Mouse (Mus musculus) layer of hippocampus, postnatal 25 days (tissue): Measurements from ENCODE around the gene Vamp5. TPM values are rescaled to one million over a fixed set of nuclear protein-coding genes. Genes with fewer than 3 reads are reported as not detected.

Source experiments
- DNase-seq, 2 experiments: peaks; one replicate each; pipeline ENCODE4 v3.0.0; 2022; ENCODE audit warnings: mixed read lengths in 2 of 2, low spot score in 1 of 2; ENCODE audit errors: extremely low spot score in 1 of 2
- total RNA-seq, 2 experiments: library from RNA; stranded (reverse); gene quantifications; 2 replicates each; pipeline ENCODE4 v1.2.3; 2021

Vamp5 gene
- total RNA-seq = 1 to 10 TPM; 3.9 to 4.6 TPM

DNA sequence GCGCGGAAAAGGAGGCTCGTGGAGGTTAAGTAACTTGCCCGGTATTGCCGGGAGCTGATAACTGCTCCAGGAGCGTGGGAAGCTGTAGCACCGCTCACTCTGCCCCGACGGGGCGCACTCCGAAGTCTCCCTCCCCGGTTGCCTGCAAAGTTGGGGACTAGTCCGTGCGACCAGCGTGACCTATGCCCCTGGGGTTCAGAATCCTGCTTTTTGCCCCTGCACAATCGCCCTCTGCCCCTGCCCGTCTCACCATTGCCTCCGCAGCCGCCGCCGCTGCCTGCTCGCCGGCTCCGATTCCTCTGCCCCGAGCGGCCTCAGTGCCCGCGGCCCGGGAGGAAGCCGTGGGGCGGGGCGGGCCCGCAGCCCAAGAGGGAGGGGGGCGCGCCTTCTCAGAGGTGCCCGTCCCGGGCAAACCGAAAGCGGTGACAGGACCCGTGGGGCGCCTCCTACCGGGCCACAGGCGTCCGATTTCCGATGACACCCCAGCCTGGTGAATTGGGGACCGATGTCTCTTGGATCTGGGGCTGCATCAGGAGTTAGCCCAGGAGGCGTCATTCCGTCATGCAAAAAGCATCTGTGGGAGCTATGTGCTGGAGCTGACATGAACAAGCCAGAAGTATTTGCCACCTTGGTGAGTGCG, at the start of gene Vamp5:
Vamp5 (minus strand) TSS at position 338 of the 640 bp plus-strand sequence.
- DNase-seq = peak in 1 of 2 experiments; percentile 40

DNA sequence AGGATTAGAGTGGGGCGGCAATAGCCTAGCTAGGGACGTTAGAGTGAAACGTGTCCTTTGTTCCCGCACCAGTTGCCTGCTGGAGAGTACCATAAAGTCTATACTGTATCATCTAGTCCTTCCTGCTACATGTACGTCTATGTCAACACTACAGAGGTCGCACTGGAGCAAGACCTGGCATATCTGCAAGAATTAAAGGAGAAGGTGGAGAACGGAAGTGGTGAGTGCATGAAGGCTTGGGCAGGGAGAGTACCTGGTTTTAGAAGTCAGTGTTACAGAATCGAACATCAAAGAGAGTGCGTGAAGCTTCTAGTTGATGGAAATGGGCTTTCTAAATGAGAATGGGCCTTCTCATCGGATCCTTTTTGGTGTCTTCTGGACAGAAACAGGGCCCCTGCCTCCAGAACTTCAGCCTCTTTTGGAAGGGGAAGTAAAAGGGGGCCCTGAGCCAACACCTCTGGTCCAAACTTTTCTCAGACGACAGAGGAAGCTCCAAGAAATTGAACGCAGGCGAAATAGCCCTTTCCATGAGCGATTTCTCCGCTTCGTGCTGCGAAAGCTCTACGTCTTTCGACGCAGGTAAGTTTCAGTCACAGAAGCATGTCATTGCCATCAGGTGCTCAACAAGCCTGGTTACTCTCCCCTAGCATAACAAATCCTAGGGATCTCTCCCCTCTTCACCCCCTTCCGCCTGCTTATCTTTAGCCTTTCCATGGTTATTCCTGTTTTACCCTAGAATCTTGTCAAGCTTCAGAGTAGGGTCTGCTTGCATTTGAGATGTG, 49.0 kb upstream of the Vamp5 start:
- DNase-seq = no peak

DNA sequence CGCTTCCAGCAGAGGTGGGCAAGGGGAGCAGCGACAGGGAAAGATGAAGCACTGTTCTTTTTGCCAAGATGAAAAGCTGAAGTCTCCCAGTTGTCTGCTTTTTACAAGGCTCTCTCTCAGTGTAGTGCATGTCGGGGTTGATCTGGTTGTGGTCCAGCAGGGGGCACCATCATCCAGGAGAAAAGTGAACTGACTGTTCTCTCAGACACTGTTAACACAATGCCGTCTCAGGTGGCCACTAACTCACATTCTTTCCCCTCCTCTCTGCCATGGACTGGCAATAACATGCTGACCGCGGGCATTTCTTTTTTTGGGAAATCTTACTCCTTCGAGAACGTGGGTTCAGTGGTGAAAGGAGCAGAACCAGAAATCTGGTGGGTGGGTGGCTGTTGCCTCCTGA, 47.8 kb upstream of the Vamp5 start:
- DNase-seq = peak; percentile 45 to 87

DNA sequence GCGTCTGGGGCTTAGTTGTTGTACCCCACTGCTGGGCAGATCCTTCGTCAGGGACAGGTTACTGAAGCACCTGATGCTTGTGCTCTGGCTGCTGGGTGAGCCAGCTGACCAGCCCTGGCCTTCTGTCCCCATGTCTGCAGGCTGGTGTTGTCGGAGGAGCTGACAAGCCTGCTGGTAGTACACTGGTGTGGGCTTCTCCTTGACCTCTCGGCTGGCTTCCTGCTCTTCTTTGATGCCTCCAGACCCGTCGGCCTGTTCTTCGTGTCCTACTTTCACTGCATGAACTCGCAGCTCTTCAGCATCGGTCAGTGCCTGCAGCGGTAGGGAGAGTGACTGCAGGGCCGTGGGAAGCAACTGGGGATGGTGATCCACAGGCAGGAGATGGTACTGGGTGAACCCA, 45.4 kb upstream of the Vamp5 start:
- no peak for DNase-seq

DNA sequence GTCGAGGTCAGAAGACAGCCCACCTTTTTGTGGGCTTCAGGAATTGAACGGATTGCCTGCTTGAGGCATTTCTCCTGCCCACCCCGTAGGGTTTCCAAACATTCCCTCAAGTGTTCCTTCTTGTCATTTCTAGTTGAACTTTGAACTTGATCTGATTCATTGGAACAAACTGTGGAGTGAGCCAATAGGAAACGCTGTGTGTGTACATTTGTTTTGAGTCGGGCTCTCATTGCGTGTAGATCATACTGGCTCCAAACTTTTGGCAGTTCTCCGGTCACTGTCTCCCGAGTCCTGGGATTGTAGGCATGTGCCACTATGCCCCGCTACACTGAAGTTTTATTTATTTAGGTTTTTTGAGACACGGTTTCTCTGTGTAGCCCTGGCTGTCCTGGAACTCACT, 40.6 kb upstream of the Vamp5 start:
- DNase-seq = no peak

DNA sequence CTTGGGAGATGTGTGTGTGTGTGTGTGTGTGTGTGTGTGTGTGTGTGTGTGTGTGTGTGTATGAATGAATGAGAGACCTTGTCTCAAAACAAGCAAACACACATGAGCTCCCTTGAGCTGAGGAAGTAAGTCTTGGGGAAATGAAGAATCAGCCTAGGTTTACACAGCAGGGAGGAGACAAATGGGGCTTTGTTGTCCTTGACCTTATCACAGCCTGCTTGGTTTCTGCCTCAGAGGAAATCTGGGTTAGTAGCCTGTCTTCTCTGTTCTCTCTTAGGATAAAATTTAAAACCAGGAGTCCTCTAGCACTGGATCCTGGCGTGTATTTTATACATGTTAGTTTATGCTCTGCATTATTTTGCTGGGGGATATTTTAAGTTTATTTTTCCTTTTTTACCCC, 39.5 kb upstream of the Vamp5 start:
- DNase-seq = no peak

DNA sequence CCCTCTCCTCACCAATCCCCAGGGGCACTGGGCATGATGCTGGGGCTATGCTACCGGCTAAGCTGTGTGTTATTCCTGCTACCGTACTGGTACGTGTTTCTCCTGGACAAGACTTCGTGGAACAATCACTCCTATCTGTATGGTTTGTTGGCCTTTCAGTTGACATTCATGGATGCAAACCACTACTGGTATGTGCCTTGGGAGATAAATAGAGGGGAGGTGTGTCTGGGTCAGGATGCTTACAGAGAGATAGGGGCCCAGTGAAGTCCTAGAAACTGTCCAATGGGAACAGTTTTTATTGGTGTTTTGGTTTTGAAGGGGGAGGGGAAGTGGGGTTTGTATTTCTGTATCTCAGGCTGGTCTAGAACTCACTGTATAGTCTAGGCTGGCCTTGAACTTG, 38.0 kb upstream of the Vamp5 start:
- DNase-seq = no peak

DNA sequence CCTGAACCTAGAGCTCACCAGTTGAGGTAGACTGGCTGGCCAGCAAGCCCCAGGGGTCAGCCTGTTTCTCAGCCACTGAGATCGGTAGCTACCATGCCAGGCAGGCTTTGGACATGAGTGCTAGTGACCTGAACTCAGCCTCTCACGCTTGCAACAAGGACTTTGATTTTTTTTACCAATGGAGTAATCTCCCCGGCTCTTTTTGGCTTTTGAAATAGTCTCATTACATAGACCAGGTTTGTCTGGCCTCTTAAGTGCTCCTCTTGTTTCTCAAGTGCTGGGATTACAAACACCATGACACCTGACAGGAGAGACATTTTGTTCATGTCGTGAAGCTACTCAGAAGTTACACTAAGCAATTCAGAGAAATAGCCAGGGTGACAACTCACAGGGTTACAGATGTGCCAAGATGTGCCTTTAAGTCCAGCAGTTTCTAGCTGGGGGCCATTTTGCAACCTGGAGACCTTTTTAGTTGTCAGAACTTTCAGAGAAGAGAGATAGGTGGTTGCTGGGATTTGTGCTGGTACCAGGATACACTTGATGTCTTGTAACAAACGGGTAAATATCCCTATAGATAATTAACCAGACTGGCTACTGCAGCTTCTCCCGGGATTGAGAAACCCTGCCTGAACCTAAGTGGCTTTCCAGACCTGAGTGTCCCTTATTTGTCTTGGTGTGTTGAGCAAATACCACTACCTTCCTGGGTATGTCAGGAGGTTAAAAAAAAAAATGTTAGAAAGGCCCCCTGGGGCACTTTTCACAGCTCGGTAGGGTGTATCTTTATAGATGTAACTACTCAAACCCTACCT, 35.9 kb upstream of the Vamp5 start:
- no peak for DNase-seq

DNA sequence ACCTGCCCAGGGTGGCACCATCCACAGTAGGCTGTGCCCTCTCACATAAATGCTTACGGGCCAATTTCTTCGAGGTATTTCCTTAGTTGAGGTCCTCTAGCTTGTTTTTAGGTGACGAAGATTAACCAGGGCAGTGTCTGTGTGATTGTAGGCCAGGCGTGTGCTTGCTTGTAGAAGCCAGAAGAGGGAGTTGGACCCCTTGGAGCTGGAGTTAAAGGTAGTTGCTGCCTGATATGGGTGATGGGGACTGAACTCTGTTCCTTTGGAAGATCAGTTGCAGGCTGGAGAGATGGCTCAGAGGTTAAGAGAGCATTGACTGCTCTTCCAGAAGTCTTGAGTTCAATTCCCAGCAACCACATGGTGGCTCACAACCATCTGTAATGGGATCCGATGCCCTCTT, 34.9 kb upstream of the Vamp5 start:
- no peak for DNase-seq

DNA sequence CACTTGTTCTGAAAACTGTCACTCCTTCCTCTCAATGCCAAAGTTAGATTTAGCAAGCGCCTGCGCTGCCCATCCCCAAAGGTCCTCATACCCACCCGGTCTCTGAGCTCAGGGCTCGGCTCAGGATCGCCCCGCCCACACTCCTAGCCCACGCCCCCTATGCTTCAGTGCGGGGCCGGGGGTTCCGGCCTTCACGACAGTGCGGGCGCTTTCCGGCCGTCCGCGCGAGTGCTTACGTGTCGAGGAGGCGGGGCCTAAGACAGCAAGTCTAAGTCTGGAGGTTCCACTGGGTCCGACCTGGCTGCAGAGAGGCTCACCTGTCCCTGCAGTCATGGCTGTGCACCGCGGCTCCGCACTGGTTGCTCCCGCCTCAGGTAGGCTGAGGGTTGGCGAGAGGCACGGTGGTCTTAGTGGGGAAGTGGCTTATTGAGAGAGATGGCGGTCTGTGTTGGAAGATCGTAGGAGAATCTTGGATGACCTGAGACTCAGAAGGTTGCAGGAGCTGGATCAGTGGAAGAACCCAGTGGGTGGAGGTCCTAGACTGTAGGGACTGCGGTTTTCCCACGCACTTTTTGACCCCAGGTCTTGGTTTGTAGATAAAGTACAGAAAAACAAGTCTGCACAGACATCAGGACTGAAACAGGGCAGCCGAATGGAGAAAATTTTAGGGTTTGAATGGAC, 33.9 kb upstream of the Vamp5 start, which contains the start of gene Ggcx:
Ggcx (plus strand) TSS at position 233 of the 681 bp plus-strand sequence.
- peak; percentile 79 to 84 for DNase-seq

DNA sequence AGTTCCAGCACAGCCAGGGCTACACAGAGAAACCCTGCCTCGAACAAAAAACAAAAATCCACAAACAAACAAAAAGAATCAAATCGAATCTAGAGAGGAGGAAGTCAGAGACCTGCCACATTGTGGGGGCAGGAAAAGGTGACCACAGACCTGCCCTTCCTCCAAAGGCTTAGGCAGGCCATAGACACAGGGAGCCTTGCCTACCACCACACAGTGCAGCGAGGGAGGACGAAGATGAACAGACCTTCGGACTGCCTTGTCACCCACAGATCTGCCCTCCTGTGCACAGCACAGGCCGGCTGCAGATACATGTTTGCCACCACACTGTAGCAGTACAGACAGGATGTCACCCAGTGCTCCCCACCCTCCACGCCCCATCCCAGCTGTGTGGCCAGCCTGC, 30.2 kb upstream of the Vamp5 start:
- DNase-seq = no peak

DNA sequence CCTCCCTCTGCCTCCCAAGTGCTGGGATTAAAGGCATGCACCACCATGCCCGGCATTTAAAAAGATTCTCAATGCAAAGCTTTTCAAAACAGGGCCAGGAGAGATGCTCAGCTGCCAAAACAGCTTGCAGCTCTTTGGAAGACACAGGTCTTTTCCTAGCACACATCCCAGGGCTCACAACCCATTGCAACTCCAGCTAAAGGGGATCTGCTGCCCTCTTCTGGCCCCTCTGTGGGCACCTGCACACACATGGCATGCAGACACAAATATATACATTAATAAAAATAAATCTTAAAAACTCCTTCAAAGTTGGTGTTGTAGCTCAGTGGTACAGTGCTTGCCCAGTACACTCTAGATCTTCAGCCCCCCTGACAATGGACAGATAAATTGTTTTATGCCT, 29.7 kb upstream of the Vamp5 start:
- DNase-seq = no peak

DNA sequence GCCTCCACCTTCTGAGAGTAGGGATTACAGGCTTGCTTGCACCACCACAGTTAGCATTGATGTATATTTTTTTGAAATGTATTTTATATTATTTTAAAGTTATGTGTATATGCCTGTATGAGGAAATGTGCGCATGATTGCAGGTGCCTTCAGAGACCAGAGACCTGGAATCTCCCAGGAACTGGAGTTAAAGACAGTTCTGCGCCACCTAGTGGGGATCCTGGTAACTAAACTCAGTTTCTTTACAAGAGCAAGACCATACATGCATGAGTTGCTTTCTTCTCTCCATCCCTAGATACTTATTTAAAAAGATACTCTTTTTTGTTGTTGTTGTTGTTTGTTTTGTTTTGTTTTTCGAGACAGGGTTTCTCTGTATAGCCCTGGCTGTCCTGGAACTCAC, 29.3 kb upstream of the Vamp5 start:
- DNase-seq = peak; percentile 41 to 84

DNA sequence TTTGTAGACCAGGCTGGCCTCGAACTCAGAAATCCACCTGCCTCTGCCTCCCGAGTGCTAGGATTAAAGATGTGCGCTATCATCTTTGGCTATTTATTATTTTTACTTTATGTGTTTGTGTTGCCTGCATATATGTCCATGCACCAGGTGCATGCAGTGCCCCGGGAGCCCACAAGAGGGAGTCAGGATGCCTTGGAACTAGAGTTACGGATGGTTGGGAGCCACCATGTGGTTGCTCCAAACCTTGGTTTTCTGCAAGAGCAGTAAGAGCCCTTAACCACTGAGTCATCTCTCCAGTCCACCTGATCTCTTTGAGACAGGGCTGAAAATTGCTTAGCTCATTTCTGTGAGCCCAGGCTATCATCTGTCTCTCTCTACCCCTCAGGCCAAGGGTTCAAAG, 26.9 kb upstream of the Vamp5 start:
- DNase-seq = peak; percentile 47 to 87

DNA sequence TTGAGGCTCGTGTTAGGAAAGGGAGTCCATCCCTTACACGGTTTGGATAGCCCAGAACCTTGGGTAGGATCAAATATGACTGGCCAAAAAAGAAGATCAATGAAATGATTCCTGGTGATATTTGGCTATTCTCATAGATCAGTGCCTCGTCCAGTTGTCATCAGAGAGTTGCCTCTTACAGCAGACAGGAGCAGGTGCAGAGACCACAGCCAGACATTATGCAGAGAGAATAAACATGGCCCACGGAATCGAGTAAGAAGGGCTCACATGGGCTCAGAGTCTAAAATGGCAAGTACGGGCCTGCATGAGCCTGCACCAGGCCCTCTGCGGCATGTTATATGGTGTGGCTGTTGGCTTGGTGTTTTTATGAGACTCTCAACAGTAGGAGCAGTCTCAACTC, 25.1 kb upstream of the Vamp5 start:
- DNase-seq = no peak

DNA sequence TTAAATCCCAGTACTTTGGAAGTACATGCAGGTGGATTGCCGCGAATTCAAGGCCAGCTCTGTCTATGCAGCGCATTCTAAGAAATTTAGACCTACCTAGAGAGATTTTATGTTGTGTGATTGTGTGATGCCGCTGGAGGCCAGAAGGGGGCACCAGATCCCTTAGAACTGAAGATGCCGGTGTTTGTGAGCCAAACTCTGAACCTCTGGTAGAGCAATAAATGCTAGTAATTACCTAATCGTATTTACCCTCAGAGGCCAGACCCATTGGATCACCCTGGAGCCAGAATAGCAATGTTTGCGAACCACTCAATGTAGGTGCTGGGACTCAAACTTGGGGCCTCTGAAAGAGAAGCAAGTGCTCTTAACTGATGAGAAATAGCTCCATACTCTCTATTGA, 21.6 kb upstream of the Vamp5 start:
- peak; percentile 34 to 79 for DNase-seq

DNA sequence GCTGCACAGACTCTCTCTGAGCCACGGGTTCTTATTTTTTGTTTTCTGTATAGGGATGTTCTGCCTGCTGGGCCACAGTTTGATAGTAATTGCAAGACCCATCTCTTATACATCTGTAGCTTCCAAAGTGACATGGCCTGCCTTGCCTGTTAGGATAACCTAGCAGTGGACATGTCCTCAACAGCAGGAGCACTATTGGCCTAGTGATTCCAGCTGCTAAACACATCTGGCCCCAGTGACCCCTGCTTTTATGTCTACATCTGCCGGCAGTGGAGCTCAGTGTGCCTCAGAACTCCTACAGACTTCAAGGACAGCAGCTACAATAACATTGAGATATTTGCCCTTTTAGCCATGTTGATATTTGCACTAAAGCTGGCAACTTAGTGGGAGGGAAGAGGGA, 19.7 kb upstream of the Vamp5 start:
- DNase-seq = no peak

DNA sequence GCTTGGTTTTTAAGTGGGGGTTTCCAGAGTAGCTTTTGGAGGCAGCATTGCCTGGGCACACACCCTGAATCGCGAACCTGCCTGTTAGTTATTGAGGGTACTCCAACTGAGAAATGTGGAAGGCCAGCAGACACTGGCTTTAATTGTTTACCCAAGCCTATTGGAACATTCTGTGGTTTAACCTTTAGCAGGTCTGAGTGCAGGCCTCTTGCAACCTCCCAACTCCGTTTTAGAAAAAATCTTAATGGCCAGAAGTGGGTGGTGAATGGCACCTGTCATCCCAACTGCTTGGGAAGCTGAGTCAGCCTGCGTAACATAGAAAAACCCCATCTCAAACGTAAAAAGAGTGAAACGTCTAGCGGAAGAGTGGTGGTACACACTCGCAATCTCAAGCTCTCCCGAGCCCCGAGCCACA, 16.6 kb upstream of the Vamp5 start:
- DNase-seq = no peak

DNA sequence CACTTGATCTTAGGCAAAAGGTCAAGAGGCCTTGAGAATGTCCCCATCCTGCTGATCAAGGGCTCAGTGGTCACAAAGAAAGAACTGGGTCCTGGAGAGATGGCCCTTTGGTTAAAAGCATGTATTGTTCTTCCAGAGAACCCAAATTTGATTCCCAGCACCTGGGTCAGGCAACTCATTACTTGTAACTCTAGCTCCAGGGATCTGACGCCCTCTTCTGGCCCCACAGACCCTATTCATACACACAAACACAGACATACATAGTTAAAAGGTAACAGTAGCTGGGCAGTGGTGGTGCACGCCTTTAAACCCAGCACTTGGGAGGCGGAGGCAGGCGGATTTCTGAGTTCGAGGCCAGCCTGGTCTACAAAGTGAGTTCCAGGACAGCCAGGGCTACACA, 12.1 kb upstream of the Vamp5 start:
- no peak for DNase-seq

DNA sequence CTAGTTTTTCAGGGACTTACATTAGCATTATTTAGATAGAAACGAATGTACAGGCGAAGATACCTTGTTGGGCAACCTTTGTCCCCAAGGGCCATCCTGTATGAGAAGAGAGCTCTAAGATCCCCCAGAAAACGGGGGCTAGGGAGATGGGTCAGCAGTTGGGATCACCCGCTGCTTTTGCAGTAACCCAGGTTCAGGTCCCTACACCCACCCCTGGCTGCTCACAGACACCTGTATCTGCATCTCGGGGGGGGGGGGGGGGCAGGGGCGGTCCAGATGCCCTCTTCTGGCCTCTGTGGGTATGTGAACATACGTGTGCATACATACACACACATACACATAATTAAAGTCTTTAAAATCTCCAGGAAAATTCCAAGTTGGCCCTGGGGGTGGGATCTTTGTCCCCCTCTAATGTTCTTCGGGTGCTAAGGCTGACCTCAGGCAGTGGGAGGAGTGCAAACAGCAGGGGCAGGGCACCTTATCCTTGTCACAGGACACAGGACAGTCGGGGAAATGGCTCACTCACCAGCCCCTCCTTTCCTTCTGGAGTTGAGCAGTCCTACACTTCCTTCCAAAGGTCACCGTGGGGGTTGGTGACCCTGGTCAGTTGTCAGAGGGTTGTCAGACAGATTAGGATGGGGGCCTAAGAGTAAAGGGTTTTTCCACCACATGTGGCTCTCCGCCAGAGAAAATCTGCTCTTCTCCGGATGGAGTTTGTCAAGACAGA, 10.7 kb upstream of the Vamp5 start:
- no peak for DNase-seq
